Mouse (Mus musculus) Muller cell, postnatal 12 days (primary cell): Measurements from ENCODE around the gene Lrmda.
"Not testable (repeated sequence)": the region's sequence is repeated elsewhere in the genome, so short reads cannot be mapped to it uniquely, and the experiment has no call there.

Experiments used
- DNase-seq: peaks from one replicate; pipeline ENCODE4 v3.0.0-alpha.2; 2015; ENCODE audit errors: inconsistent ontology term

Lrmda gene

DNA sequence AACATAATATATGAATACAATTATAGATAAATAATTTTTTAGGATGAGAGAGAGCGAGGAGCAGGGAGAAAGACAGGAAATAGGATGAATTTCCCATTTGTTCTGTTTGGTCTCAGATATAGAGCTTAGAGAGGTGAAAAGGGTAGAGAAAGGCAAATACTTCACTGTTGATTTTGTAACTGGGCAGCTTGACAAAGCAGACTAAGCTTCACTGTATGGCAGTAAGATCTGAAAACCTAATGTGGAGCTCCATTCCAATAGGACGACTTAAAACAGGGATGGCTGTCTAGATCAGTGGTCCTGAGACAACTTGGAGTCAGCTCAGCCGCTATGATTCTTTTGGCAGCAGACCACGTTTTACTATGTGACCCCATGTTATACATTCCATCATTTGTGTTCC is 566.8 kb downstream of the Lrmda start:
- no peak for DNase-seq

DNA sequence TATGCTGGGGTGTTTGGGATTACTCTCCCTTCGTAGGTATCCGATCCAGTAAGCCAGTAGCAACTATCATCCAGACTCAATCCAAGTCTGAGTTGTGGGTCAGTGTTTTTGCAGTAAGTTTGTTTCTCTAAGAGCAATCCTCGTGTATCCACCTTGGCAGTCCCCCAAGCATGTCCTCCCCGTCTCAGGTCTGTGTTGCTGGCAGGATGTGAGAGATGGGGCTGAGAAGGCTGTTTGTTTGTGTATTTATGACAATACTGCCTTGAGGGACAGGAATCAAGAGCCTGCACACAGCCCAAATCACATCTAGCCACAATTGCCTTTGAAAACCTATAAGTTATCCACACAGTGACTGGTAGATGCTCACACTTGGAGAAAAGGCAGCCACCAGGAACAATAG is 567.3 kb downstream of the Lrmda start:
- DNase-seq = no peak

DNA sequence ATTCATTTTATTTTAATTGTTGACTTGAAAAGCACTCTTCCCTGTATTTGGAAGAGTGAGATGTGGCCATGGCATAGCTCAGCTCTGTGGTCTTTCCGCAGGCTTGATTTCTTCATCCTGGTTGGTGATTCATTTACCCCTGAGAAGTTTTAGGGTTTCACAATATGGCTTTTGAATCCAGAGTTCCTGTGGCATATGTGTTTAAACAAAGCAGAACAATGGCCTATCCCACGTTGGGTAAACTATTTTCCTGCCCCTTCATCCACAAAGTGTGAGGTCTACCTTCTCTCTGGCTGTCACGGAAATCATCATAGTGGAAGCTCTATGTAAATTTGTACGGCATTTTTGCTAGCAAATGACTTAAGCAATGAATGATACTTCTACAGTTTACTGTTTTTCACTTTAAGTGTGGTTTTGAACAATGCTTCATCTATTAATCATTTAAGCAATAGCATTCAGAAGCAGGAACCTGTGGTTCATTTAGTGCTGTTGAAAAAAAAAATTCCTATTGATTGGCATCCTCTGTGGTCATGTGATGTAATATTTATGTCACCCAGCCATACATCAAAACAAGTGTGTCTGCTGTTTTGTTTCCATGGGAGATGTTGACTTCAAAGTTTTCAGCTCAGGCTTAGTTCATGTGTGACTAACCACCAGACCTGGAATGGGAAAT is 567.9 kb downstream of the Lrmda start:
- DNase-seq = peak; percentile 43

DNA sequence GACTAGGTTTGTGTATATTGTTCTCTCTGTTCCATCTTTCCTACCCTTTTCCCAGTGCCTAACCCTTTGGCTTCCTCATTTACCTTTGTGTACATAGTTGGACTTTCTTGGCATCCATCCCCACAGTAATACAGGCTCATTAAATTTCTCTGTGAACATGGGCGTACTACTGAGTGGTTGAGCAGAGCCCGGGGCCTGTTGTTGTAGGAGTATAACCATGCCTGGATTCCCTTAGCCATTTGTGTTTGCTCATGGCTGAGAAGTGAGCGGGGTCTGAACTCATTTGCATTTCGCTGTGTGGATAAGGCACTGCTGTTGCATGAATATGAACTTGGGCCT is 568.4 kb downstream of the Lrmda start:
- DNase-seq = no peak

DNA sequence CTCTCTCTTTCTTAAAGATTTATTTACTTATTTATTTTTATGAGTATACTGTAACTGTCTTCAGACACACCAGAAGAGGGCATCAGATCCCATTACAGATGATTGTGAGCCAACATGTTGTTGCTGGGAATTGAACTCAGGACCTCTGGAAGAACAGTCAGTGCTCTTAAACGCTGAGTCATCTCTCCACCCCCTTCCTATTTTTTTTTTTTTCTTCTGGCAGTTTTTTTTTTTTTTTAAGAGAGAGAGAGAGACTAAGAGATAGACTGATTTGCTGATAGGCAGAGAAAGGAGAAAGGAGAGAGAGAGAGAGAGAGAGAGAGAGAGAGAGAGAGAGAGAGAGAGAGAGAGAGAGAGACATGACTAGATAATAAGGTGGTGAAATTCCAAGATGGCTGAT is 568.9 kb downstream of the Lrmda start:
- not testable (repeated sequence) for DNase-seq

DNA sequence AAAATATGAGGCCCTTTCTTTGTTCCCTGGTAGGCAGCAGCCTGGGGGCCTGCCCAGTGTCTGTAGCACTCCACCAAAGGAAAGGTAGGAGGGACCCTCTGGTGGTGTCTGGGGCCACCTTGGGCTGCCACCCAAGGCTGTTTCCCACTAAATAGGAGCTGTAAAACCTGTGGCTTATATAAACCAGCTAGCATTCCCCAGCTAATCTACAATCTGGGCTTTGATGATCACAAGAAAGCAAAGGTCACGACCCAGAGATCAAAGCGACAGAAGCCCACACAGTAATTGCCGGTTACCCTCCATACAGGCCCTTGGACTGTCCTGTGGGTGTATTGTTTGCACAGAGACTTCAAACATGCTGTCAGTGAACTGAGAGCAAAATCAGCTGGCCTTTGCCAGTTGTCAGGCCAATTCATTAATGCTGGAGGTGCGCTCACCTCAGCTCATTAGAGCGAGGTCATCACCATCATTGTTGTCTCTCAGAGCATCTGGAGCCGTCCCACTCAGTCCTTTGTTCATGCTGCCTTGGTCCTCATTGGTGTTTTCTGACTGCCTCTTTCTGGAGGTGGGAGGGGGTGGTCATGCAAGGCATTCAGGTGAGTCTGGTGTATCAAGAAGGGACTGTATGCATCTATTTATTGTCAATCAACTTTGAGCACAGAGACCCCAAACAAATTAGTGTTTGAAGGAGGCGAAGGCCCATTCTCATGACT is 570.1 kb downstream of the Lrmda start:
- DNase-seq = no peak

DNA sequence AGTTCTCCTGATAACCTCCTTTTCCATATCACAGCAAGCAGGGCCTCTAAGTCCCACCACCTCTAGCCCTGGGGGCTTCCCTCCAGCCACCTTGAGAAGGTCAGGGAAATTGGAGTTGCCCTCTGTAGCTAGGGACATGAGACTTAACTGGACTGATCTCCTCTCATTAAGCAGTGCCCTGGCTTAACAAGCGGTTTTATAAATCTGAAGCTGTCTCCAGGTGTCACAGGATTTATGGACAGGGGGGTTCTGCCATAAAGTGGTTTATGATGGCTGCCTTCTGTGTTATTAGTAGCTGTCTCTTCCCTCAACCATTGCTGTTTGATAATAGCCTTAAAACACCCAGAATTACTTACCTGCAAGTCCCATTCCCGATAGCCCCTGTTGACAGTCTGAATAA is 571.7 kb downstream of the Lrmda start:
- DNase-seq = no peak

DNA sequence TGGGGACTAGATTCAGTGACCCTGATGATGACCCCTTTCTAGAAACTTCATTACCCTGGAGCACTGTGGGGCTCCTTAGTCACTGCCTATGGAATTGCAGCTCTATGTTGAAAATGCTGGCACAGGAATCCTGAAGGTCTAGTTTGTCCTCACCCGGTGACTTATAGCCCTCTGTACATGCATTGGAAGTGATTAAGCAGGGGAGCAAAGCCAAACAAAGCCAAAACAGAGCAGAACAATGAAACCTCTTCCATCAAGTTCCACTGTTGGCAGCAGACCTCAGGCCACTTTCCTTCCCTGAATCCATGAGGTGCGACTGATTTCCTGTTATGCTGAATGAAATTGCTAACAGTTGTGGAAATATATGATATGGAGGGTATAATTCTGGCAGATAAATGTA is 578.0 kb downstream of the Lrmda start:
- DNase-seq = no peak

DNA sequence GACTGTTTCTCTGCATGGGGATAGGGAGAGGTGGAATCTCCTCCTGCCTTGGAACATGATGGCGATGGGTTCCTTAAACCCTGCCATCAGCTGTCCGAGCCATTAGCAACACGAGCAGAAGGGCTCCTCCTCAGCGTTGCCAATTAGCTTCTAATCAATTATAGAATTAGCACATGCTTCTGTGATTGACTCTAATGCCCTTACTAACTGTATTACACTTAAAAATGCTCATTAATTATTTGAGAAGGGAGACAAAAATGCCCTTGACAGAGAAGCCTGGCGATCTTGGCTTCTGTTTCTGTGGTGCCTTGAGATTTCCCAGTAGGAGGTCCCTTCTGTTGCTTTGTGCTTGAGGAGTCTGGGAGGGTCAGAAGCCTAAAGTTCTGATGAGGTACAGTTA is 579.1 kb downstream of the Lrmda start:
- DNase-seq = no peak

DNA sequence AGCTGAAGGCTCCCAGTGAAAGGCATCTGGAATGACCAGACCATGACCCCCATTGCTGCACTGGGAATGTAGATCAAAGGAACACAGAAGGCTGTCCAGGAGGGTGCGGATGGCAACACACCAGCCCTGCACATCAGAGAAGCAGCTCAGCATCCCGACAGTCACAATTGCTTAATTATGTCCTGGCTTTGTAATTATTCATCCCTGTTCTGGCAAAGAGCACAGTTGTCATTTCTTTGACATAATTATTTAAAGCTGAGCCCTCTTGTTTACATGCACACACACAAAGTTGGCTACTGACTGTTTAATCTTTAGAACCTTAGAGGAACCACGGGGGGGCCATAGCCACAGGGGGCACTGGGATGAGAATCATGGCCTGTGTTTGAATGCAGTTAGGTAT is 580.7 kb downstream of the Lrmda start:
- DNase-seq = peak; percentile 75

DNA sequence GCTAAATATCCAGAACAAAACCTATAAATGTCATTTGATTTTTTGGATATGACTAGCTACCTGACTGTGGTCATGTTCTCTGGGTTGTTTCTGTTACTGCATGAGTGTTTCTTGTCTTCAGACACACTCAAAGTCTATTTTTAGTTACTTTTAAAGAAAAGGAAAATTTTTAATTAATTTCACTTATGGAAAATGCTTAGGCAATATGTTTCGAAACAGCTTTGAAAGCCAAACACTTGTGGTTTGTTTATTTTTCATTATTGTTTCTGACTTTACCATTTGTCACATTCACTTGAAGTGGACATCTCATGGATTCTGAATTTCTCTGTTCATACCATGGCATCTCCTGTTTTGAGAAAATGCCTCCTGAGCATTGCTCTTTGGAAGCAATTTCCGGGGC is 582.8 kb downstream of the Lrmda start:
- no peak for DNase-seq

DNA sequence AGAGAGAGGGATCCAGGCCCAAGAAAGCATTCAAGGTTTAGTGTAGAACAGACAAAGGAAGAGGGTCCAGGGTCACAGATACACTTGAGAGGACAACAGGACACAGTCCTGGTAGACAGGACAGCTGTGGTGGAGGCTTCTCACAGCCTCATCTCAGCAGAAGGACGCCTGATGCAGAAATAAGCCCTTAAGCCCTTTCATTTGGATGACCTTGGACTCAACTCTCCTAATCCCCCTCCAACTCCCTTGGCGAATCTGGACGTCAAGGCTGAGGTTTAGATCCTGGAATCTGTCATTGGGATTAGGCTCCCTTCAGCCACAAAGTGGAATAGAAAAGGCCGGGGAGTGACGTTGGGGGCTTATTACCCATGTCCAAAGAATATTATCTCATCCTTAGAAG is 589.1 kb downstream of the Lrmda start:
- no peak for DNase-seq

DNA sequence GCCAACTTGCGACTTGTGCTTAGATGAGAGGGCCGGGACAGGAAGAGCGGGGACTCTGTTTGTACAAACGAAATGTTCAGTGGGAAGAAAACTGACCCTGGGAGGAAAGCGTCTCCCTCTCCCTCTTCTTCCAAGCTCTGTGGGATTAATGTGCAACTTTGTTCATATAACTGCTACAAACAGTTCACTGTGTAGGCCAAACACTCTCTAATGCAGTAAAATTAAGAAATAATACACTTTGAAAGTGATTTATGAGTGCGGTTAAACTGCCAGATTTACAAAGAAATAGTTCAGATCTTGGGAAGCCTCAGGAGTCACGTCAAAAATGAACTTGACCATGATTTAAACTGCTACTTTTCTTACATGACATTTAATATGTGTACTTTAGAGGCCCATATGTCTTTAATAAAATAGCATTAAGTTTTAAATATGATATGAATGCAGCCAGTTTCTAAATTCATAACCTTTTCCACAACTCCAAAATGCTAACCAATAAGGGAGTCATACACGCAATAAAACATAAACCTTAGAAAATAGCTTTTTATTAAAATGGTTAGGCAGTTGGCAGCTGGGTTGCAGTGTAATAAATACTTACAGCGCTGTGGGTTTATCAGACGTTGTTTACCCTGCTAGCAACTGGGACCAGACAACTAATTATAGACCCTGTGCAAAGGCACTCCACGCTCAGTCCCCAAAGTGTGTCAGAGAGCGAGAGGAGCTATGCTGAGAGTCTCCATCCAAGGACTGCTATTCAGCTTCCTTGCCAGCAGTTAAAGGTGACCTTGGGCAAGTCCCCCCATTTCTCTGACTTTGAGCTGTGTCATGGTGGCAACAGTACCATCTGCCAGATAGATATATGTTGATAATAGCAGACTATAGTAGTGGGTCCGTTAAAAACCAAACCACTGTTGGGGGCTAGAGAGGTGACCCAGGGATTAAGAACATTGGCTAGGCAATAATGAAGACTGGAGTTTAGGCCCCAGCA is 590.0 kb downstream of the Lrmda start:
- no peak for DNase-seq

DNA sequence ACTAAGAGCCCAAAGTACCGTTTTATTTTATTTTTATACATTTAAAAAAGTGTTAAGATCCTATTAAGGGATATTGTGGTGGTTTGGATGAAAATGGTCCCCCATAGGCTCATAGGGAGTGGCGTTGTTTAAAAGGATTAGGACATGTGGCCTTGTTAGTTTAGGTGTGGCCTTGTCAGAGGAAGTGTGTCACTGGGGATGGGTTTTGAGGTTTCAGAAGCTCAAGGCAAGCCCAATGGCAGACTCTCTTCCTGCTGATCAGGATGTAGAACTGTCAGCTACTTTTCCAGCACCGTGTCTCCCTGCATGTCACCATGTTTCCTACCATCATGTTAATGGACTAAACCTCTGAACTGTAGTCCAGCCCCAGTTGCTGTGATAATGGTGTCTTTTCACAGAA is 591.5 kb downstream of the Lrmda start:
- DNase-seq = no peak

DNA sequence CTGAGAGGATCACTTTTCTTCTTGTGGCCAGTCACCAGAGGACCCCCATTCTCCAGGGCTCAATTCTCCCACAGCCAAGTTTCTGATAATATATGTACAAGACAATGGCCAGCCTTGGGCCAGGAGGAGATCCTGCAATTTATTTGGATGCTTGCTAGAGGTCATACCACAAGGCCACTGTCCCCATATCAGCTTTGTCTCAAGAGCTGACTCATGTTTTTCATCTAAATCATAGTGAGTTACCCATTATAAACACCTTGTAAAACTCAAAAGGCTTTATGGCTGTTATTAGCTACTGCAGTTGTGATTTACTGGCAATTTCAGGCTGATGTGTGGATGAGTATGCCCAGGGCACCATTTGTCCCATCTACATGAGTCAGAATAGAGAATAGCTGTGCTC is 600.7 kb downstream of the Lrmda start:
- DNase-seq = no peak

DNA sequence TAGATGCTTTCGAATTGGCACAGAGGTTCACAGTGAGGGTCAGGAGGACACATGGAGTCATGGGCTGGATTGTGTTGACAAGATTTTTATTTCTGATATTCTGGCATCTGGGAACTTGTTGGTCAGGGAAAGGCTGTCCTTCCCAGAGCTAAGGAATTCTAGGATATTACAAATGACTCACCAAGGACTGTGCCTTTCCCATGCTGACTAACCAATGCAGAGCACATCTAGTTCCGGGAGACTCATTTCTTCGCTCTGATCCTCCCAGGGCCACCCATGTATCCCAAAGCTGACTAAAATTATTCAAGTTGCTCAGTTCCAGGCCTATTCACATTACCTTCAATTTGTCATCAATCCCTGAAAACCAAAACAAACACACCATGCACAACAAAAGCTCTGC is 602.4 kb downstream of the Lrmda start:
- no peak for DNase-seq

DNA sequence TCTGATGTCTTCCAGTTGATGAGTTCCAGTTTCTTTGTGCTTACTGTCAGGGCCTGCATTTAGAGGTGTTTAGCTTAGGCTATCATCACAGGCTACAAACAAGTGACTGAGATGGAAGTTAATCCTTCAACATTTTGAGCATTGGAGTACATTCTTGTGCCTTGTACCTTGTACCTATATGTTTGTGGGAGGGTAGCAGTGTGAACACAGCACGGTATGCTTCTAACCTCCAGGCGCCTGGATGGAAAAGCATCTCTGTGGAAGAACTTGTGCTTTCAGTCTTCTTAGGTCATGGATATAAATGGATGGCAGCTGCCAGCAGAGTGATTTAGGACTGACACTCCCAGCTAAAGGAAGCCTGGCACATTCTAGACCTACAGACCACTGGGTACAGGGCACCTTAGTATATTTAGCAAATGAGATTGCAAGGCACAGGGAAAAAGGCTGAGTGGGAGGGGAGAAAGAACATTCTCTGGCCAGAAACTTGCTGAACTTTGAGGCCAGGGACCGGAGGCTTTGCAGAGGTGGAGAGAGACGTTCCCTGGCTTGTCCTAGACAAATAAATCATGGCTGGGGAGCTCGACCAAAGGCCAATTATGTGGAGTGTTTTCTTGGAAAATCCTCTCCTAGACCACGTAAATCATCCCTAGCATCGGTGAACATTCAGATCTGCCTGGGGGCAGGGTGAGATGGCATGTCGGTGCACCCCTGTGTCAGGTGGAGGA is 607.8 kb downstream of the Lrmda start:
- DNase-seq = no peak

DNA sequence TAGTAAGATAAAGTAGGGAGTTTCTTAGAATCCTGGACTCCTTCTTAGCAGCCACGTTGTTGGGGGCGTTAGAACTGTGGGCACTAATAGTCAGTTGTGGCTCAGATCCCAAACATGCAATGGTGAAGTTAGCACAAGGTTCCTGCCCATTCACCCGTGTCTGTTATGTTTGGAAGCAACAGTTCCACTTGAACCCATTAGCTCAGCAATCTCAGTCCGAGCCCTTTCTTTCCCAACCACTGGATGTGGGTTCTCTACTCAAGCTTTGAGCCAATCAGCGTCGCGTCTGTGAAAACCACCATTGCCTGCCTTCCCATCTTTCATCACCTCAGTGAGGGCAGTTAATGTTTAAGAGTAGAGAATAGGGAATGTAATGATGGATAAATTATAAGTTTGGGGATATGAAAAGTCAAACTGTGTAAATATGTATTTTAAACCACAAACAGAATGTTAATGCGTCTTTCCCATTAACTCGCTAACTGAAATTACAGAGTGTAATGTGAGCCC is 610.9 kb downstream of the Lrmda start:
- no peak for DNase-seq

DNA sequence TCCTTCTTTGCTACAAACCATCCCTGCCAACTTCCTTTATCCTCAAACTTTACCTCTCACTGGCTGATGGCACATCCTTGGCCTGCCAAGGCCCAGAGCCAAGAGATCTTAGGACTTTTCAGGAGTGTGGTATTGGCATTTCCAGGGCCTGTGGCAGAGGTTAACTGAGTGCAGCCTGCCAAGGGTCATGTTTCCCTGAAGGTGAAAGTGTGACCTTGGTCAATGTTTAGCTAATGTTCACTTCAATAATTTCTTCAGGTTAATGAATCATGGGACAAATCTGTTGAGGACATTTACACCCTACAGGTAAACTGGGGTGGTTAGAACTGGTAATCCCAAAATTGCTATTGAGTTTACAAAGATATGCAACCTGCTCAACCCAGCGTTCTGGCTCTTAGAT is 614.1 kb downstream of the Lrmda start:
- DNase-seq = no peak

DNA sequence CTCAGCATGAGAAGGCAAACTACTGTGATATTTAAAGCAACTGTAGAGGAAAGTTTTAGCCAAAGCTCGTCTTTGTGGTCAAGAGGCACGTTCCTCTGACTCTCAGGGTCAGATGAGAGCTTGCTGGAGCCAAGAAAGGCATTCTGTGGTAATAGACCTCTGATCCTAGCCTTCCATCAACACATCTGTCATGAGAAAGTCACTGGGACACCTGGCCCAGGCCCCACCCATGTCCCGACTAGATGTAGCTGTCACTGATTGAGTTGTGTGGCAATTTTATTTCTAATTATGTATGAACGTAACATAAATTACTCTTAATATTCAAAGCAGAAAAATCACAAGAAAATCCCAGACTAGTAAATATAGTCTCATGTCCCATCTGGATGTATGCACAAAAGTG is 624.0 kb downstream of the Lrmda start:
- no peak for DNase-seq

DNA sequence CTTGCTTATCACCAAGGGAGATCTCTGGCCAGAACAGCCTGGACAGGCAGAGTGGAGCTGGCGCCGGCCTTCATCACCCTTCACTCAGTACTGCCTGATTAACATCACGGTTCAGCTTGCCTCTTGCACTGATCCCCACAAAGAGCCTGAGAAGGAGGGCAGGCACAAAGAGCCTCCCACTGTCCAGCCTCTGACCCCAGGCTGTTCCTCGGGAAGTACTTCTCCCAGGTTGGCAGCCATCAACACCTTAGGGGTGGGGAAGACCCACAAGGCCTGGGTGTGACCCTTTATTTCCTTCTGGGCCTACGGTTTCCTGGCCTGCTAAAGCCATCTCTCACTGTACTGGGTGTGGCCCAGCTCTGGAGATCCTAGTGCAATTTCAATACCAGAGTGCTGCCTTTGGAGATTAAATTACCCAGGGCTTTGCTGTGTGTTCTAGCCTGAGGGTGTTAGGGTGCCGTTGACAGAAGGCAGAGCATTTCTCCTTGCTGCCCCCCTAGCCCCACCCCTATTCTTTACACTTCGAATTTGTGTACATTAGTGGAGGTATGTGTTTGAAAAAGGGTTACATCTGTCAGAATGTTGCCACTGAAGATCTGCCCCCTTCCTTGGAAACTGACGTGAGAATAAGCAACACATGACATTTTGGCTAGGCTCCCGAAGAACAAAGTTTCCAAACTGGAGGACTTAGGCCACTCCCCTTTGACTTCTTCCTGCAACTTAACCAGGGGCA is 628.5 kb downstream of the Lrmda start:
- DNase-seq = no peak
